Mouse (Mus musculus): ENCODE data around the gene Spon1. TPM values are rescaled to one million over a fixed set of nuclear protein-coding genes. Genes with fewer than 3 reads are reported as not detected.

Spon1 gene
- polyA plus RNA-seq, 1 experiment, result 38.2 TPM

DNA sequence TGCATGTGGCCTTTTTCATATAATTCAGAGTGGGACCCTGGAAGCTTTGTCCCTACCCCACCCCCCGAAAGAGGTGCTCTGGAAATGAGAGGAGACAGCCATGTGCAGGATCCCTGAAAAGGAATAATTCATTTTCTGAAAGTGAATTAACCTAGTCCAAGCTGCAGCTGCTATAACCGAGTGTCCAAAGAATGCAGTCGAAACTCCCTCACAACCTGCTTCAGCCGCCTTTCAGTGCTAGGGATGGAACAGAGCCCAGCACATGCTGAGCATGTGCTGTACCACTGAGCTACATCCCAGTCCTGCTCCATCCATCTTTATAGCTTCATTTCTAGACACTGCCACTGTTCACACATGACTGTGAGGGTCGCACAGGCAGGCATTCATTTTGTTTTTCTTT lies 79.4 kb downstream of the Spon1 start:
- no peak for TF ChIP-seq CTCF (IDR thresholded peaks at IDR 0.05; ENCODE audit: borderline replicate concordance, insufficient read depth, low read depth, low read length)
- TF ChIP-seq POLR2A (IDR thresholded peaks at IDR 0.05; ENCODE audit: borderline replicate concordance, insufficient read depth, low read length), result no peak
- Histone ChIP-seq H3K4me1 (ENCODE audit: control insufficient read depth, insufficient read depth, low read length) (peaks cover 4% of the 10 kb centered on the region), H3K27me3 (ENCODE audit: control insufficient read depth, insufficient read depth, low read length) (no peaks in the 10 kb centered on the region), H3K4me3 (replicated peaks; ENCODE audit: insufficient read depth, low read depth, low read length) (no peak overlapping the region), H3K27ac (ENCODE audit: insufficient read depth, low read length) (no peak overlapping the region)
- WGBS, result 37% methylated on average over 5 of the region's 5 CpGs
- DNase-seq, result peak; percentile 35 to 48

DNA sequence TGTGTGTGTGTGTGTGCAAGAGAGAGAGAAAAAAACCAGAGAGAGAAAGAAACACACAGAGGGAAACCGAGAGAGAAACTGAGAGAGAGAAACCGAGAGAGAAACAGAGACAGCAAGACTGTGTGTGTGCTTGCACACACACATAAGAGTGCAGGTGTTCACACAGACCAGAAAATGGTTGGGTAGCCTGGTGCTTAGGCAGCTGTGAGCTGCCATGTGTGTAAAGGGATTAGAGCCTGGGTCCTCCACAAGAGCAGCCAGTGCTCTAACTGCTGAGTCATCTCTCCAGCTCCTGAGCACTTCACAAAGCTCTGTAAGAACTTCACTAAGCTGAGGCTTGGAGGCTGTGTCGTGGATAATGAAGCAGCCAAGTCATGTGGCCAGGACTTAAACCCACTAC lies 80.8 kb downstream of the Spon1 start:
- no peak overlapping the region for H3K27ac ChIP-seq (ENCODE audit: insufficient read depth, low read length)
- no peak overlapping the region for H3K4me3 ChIP-seq (replicated peaks; ENCODE audit: insufficient read depth, low read depth, low read length)
- peaks cover 4% of the 10 kb centered on the region for H3K4me1 ChIP-seq (ENCODE audit: control insufficient read depth, insufficient read depth, low read length)
- WGBS, result 77% methylated on average over 3 of the region's 3 CpGs
- TF ChIP-seq CTCF (IDR thresholded peaks at IDR 0.05; ENCODE audit: borderline replicate concordance, insufficient read depth, low read depth, low read length) (no peak), POLR2A (IDR thresholded peaks at IDR 0.05; ENCODE audit: borderline replicate concordance, insufficient read depth, low read length) (no peak)
- no peaks in the 10 kb centered on the region for H3K27me3 ChIP-seq (ENCODE audit: control insufficient read depth, insufficient read depth, low read length)
- no peak for DNase-seq

GRCm38 (mm10) chr7:113847041-113847819 lies 81.4 kb downstream of the Spon1 start:
- no peak overlapping the region for H3K4me3 ChIP-seq (replicated peaks; ENCODE audit: insufficient read depth, low read depth, low read length)
- no peaks in the 10 kb centered on the region for H3K27me3 ChIP-seq (ENCODE audit: control insufficient read depth, insufficient read depth, low read length)
- no peak overlapping the region for H3K27ac ChIP-seq (ENCODE audit: insufficient read depth, low read length)
- 66% methylated on average over 7 of the region's 7 CpGs for WGBS
- H3K4me1 ChIP-seq (ENCODE audit: control insufficient read depth, insufficient read depth, low read length), result peaks cover 4% of the 10 kb centered on the region
- DNase-seq, result no peak
- TF ChIP-seq POLR2A (IDR thresholded peaks at IDR 0.05; ENCODE audit: borderline replicate concordance, insufficient read depth, low read length) (no peak), CTCF (IDR thresholded peaks at IDR 0.05; ENCODE audit: borderline replicate concordance, insufficient read depth, low read depth, low read length) (no peak)

- 75% methylated on average over 4 of the region's 4 CpGs for WGBS
These were observed 84.6 kb downstream of the Spon1 start for GRCm38 (mm10) chr7:113850389-113850788.

GRCm38 (mm10) chr7:113855396-113855795 lies 89.6 kb downstream of the Spon1 start:
- TF ChIP-seq CTCF (IDR thresholded peaks at IDR 0.05; ENCODE audit: borderline replicate concordance, insufficient read depth, low read depth, low read length) (no peak), POLR2A (IDR thresholded peaks at IDR 0.05; ENCODE audit: borderline replicate concordance, insufficient read depth, low read length) (no peak)
- Histone ChIP-seq H3K27ac (ENCODE audit: insufficient read depth, low read length) (no peak overlapping the region), H3K4me3 (replicated peaks; ENCODE audit: insufficient read depth, low read depth, low read length) (no peak overlapping the region), H3K27me3 (ENCODE audit: control insufficient read depth, insufficient read depth, low read length) (no peaks in the 10 kb centered on the region), H3K4me1 (ENCODE audit: control insufficient read depth, insufficient read depth, low read length) (no peaks in the 10 kb centered on the region)
- WGBS, result 78% methylated on average over 4 of the region's 4 CpGs
- no peak for DNase-seq

More at GRCm38 (mm10) chr7:113850389-113850788, 84.6 kb downstream of the Spon1 start:
- H3K4me3 ChIP-seq (replicated peaks; ENCODE audit: insufficient read depth, low read depth, low read length), result no peak overlapping the region
- H3K27me3 ChIP-seq (ENCODE audit: control insufficient read depth, insufficient read depth, low read length), result no peaks in the 10 kb centered on the region
- TF ChIP-seq CTCF (IDR thresholded peaks at IDR 0.05; ENCODE audit: borderline replicate concordance, insufficient read depth, low read depth, low read length), result no peak
- no peak for TF ChIP-seq POLR2A (IDR thresholded peaks at IDR 0.05; ENCODE audit: borderline replicate concordance, insufficient read depth, low read length)
- DNase-seq, result no peak
- peaks cover 4% of the 10 kb centered on the region; the same call in 1 of the 2 replicates for H3K4me1 ChIP-seq (ENCODE audit: control insufficient read depth, insufficient read depth, low read length)
- no peak overlapping the region for H3K27ac ChIP-seq (ENCODE audit: insufficient read depth, low read length)

- H3K4me1 ChIP-seq (ENCODE audit: control insufficient read depth, insufficient read depth, low read length), result no peaks in the 10 kb centered on the region
- WGBS, result 87% methylated on average over 3 of the region's 3 CpGs
- TF ChIP-seq CTCF (IDR thresholded peaks at IDR 0.05; ENCODE audit: borderline replicate concordance, insufficient read depth, low read depth, low read length), result no peak
- no peak for TF ChIP-seq POLR2A (IDR thresholded peaks at IDR 0.05; ENCODE audit: borderline replicate concordance, insufficient read depth, low read length)
- H3K27me3 ChIP-seq (ENCODE audit: control insufficient read depth, insufficient read depth, low read length), result no peaks in the 10 kb centered on the region
- no peak for DNase-seq
- H3K27ac ChIP-seq (ENCODE audit: insufficient read depth, low read length), result no peak overlapping the region
- no peak overlapping the region for H3K4me3 ChIP-seq (replicated peaks; ENCODE audit: insufficient read depth, low read depth, low read length)
These were observed 90.3 kb downstream of the Spon1 start for GRCm38 (mm10) chr7:113856067-113856466.

DNA sequence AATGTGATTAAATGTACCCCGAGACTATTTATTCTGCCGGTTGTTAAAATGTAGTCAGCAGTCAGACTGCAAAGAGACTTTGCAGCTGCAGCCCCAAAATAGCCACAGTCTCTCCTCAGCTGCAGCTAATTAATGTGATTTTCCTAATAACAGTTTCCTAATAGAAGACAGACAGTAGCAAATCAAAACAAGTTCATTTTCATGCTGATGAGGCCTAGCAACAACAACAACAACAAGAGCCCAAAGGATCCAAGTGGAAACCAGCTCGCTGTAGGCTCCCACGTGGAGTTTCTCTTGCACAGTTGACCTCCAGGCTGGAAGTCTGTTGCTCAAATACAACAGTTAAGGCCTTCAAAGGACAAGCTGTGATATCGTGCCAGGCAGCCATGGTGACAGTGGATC lies 93.7 kb downstream of the Spon1 start:
- H3K4me1 ChIP-seq (ENCODE audit: control insufficient read depth, insufficient read depth, low read length), result no peaks in the 10 kb centered on the region
- WGBS, result 66% methylated on average over 5 of the region's 5 CpGs
- H3K4me3 ChIP-seq (replicated peaks; ENCODE audit: insufficient read depth, low read depth, low read length), result no peak overlapping the region
- TF ChIP-seq POLR2A (IDR thresholded peaks at IDR 0.05; ENCODE audit: borderline replicate concordance, insufficient read depth, low read length), result no peak
- no peak overlapping the region for H3K27ac ChIP-seq (ENCODE audit: insufficient read depth, low read length)
- H3K27me3 ChIP-seq (ENCODE audit: control insufficient read depth, insufficient read depth, low read length), result no peaks in the 10 kb centered on the region
- no peak for DNase-seq

DNA sequence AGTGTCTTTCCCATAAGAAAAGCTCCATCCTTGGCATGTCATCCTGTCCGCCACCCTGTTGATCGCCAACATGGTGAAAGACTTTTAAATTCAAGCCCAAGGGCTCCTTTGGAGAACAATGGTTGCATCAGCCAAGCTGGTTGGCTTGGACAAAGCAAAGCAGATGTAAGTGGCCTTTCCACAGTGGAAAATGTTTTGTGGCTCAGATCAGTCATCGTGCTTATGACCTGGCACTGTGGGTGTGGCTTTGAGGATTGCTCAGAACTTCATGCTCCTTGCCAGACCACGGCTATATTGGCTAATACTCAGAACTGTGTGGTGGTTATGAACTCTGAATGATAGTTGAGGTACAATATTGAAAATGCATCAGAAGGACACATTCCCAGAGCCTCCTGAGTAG lies 96.2 kb downstream of the Spon1 start:
- no peak overlapping the region for H3K4me3 ChIP-seq (replicated peaks; ENCODE audit: insufficient read depth, low read depth, low read length)
- TF ChIP-seq POLR2A (IDR thresholded peaks at IDR 0.05; ENCODE audit: borderline replicate concordance, insufficient read depth, low read length) (no peak), CTCF (IDR thresholded peaks at IDR 0.05; ENCODE audit: borderline replicate concordance, insufficient read depth, low read depth, low read length) (no peak)
- H3K27me3 ChIP-seq (ENCODE audit: control insufficient read depth, insufficient read depth, low read length), result no peaks in the 10 kb centered on the region
- H3K4me1 ChIP-seq (ENCODE audit: control insufficient read depth, insufficient read depth, low read length), result no peaks in the 10 kb centered on the region
- no peak for DNase-seq
- no peak overlapping the region for H3K27ac ChIP-seq (ENCODE audit: insufficient read depth, low read length)
- WGBS, result 82% methylated on average over 4 of the region's 4 CpGs

Data from cerebellum, adult 2 months (tissue).